Mouse (Mus musculus): Measurements from ENCODE around the gene Fam92b. TPM values are rescaled to one million over a fixed set of nuclear protein-coding genes. Genes with fewer than 3 reads are reported as not detected.

Gene Fam92b
- not detected in 2 replicates for polyA plus RNA-seq (2012; rRNA removed; ENCODE audit: low replicate concordance)

DNA sequence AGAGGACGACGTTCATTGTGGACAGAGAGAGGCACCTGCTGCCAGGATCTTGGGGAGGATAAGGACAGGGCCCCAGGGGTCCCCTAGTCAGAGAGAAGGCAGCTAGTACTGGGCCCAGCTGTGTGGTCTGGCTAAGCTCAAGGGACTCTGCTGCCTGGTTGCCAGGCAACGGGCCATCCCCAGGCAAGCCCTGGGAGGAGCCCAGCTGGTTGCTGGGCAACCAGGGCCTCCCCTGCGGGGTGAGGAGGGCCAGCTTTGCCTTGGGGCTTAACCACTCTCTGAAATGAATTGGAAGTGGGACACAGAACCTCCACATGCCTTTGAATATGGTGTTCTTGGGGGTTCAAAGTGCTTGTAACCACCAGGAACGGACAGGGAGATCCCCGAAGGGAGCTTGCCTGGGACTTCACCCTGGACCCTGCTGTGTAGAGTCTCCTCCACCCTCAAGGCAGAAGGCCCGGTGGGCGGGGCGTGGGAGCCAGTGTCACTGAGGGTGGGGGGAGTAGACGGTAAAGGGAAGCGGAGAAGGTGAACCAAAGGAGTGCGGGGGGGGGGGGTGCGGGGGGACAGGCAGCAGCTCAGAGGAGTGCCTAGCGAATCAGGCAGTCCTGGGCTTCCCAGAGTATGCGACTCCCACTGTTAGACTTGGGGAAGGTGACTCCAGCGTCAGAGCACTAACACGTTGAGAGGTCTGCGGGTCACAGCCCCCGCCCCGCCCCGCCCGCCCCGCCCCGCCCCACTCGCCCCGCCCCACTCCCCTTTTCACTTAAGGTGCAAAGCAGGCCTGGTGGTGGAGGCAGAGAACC, at the start of gene Fam92b:
Gene Fam92b, minus strand, starts transcription at position 149 of the 806 bp plus-strand sequence.

Other genes with a start within 250 kb of the Fam92b start
- 26.0 and 30.3 TPM in 2 replicates for gene Crispld2, start 185.0 kb downstream of the Fam92b start, polyA plus RNA-seq (2012; rRNA removed; ENCODE audit: low replicate concordance)
- 71.1 and 82.0 TPM in 2 replicates for gene Zdhhc7, start 76.0 kb downstream of the Fam92b start, polyA plus RNA-seq (2012; rRNA removed; ENCODE audit: low replicate concordance)
- 9.1 and 21.5 TPM in 2 replicates for gene 6430548M08Rik, start 63.3 kb downstream of the Fam92b start, polyA plus RNA-seq (2012; rRNA removed; ENCODE audit: low replicate concordance)
- 27.1 and 46.4 TPM in 2 replicates for gene Gse1, start 51.0 kb upstream of the Fam92b start, polyA plus RNA-seq (2012; rRNA removed; ENCODE audit: low replicate concordance)